Mouse (Mus musculus): Measurements from ENCODE around the gene Ccdc30.

Gene Ccdc30

DNA sequence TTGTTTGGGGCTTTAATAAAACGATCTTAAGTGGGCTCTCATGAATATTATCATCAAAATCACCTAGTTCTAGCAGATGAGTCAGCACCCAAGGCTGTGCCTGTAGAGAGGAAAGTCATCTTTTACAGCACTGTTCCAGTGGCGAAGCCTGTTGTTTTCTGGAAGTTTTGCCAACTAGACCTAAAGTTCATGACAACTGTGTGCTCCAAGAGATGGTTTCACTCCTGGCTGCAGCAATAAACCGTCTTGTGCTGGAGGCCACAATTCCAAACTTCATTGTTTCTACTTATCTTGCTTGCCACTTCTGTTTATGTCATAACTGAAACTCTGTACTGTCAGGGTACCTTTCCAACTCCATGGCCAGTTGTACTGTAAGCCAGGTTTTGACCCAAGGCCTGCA, 1.9 kb upstream of the Ccdc30 start:
- DNase-seq (ENCODE audit: low spot score), result no peak

DNA sequence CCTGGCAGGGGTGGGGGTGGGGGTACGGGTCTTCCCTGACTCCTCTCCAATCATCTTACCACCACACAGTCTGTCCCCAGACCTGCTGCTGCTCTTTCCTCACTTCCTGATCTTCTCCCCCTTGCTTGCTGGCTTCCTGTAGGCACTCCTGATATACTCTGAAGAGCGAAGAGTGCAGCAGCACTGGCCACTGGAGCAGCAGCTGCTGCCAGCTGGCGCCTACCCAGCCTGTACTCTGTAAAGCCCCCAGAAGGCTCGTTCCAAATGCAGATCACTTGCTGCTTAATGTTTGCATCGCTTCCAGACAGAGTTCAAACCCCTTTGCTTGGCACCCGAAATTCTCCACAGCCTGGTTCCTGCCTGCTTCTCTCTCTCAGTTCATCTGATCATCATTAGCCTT, 2.5 kb downstream of the Ccdc30 start:
- no peak for DNase-seq (ENCODE audit: low spot score)

DNA sequence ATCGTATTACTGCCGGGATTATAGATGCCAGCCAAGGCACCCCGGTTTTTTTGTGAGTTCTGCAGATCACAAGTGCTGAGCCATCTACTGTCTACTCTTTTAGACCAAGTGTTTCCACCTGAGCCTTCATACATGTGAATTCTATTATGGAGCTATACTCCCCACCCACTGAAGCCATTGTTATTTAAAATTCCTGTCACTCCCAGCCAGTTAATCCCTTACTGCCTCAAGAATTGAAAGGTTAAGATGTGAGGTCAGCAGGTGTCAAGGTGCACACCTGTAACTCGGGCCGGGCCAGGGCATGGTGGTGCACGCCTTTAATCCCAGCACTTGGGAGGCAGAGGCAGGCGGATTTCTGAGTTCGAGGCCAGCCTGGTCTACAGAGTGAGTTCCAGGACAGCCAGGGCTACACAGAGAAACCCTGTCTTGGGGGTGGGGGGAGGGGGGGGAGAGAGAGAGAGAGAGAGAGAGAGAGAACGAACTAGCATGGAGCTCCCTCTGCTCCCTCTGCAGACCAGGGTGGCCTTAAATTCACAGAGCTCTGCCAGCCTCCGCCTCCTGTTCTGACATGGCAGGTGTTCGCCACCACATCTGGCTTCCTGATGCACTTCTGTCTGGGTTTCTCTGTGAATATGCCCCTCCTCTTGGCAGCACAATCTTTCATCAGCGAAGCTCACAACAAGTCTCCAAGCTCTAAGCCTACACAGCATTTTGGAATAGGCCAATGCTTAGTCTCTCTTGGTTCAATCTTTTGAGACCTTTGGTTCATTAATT, 3.3 kb downstream of the Ccdc30 start:
- DNase-seq (ENCODE audit: low spot score), result no peak

DNA sequence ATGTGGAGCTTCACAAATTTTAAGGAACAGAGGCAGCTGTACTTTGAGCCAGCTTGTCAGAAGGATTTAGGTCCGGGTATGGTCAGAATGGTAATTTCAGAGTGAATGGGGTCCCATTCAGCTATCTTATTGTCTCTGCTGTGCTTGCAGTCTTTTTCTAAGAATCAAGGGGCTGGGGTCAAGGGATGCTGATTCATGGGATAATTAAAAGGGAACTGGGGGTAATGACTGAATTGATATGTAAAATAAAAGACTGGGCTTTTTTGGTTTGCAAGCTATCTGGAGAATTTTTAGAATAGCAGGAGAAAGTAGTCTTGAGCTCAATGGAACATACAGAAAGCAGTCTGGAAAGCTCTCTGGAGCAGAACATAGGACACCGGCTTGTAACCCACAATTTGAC, 11.9 kb downstream of the Ccdc30 start:
- no peak for DNase-seq (ENCODE audit: low spot score)

DNA sequence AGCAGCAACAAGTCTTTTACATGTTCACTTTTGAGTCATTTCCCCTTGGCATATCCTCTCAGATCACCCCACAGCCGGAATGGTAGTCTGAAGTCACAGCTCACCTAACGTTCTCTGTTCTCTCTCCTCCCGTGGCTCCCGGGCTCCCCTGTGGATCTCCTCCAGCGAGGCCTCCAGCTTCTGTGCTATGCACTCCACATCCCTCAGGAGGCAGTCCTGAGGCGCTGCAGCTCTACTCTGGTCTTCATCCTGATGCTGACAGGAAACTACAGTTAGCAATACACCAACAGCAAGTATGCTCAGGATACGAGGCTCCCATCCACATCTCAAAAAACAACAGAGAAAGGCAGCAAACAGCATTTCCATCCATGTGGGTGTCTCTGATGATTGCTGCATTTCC, 14.4 kb downstream of the Ccdc30 start:
- DNase-seq (ENCODE audit: low spot score), result no peak

DNA sequence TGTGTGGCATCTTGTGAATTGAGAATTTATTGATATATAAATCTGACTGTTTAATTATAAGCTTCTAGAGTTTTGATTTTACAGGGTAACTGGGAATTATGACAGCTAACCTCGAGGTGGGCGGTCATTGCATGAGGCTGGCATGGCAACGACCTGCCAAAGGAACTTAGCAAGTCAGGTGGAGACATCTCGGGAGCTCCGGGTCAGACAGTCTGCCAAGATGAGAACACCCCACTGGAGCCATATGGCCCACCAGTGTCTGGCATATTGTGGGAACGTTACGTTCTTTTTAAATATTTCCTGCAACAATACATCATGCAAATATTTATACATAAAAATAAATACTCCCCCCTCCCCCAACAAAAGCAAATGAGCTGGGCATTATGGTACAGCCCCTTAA, 16.6 kb downstream of the Ccdc30 start:
- no peak for DNase-seq (ENCODE audit: low spot score)

DNA sequence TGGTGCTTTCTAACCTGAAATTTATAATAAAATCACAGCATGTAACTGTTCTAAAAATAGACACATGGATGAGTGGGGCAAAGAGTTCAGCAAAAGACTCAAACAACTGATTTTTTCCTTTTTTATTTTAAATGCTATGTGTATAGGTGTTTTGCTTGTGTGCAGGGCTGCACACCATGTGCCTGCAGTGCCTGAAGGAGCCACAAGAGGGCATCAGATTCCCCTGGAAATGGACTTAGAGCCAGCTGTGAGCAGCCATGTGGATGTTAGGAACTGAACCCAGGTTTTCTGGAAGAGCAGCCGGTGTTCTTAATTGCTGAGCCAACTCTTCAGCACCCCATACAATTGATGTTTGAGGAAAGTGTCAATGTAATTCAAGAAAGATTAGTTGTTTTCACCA, 25.0 kb downstream of the Ccdc30 start:
- DNase-seq (ENCODE audit: low spot score), result no peak

DNA sequence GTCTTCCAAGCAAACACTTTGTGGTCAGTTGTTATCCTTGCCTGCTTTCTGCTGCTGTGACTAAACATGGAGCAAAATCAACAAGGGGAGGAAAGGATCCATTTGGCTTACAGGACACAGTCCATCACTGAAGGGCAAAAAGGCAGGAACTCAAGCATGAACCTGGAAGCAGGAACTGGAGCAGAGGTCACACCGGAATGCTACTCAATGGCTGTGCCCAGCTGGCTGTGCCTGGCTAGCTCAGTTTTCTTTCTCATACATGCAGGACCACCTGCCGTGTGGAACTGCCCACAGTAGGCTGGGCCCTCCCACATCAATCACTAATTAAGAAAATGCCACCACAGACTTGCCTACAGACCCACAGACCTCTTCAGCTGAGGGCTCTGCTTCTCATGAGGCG, 26.1 kb downstream of the Ccdc30 start:
- no peak for DNase-seq (ENCODE audit: low spot score)

DNA sequence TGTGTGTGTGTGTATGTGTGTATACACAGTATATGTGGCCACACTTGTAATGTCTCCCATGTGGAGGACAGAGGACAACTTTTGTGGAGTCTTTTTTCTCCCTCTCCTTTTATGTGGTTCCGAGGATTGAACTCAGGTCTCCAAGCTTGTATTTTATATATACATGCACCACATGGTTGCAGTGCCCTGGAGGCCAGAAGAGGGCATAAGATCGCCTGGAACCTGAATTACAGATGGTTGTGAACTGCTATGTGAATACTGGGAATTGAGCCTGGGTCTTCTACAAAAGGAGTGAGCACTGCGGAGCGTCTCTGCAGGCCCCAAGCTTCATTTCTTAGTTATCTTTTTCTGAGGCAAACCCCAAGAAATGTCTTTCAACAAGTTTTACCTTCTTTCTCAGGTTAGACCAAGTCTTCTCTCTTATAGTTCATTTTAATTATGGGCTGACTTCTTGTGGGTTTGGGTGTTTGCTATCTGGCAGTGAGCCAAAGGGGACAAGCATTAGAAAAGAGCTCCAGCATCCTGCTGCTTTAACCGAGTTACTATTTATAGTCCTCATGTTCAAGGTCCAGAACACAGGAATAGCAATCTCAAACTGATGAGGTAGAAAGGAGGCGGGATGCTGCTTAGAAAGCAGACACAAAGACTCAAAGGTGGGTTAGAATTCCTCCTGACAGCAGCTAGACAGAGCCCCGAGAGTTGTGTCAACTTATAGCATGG, 33.7 kb downstream of the Ccdc30 start:
- DNase-seq (ENCODE audit: low spot score), result no peak

DNA sequence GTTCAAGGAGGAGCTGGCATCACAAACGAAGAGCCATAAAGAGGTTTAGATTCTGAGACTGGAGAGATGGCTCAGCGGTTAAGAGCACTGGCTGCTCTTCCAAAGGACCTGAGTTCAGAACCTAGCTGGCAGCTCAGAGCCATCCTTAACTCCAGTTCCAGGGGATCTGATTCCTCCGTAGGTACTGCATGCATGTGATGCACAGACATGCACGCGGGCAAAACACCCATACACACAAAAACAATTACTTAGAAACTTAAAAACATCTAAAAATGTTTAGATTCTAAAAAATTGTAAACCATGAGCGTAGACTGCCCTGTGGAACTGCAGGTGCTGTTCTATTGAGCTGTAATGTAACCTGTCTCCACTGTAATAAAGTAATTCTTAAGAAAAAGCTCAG, 45.9 kb downstream of the Ccdc30 start:
- no peak for DNase-seq (ENCODE audit: low spot score)

DNA sequence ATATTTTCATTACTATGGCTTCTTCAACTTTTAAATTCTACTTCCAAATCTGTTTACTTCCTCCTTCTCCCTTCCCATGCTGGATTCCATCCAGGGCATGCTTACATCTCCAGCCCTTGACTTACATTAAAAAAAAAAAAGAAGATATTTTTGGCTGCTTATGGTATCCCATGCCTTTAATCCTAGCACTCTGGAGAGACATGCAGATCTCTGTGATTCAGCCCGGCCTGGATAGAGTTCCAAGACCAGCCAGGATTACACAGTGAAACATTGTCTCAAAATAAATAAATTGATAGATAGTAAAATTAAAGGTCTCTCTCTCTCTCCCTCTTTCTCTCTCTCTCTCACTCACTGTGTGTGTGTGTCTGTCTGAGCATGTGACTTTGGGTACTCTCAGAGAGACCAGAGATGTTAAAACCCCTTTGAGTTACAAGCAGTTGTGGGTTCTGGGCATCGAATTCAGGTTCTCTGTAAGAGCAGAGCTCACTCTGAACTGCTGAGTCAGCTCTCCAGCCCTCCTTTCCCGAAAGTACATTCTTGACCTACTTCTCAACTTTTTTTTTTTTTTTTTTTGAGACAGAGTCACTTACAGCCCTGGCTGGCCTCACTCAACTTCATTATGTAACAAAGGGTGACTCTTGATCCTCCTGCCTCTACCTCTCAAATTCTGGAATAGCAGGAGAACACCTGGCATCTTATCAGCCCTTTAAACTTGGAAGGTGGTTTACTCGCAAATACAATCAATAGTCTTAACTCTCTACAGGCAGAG, 48.4 kb downstream of the Ccdc30 start:
- no peak for DNase-seq (ENCODE audit: low spot score)

DNA sequence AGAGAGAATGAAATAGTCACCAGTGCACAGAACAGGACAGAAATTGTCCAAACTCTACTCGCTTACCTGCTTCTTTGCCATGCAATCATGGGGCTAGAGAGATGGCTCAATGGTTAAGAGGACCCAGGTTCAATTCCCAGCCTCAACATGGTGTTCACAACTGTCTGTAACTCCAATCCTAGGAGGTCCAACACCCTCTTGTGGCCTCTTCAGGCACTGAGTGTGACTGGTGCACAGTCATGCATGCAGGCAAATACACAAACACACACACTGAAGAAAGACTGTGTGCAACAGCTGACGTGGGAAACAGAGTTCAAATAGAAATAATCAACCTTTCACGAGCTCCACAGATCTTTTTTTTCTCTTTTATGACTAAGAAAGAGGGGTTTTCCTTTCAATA, 53.1 kb downstream of the Ccdc30 start:
- no peak for DNase-seq (ENCODE audit: low spot score)

DNA sequence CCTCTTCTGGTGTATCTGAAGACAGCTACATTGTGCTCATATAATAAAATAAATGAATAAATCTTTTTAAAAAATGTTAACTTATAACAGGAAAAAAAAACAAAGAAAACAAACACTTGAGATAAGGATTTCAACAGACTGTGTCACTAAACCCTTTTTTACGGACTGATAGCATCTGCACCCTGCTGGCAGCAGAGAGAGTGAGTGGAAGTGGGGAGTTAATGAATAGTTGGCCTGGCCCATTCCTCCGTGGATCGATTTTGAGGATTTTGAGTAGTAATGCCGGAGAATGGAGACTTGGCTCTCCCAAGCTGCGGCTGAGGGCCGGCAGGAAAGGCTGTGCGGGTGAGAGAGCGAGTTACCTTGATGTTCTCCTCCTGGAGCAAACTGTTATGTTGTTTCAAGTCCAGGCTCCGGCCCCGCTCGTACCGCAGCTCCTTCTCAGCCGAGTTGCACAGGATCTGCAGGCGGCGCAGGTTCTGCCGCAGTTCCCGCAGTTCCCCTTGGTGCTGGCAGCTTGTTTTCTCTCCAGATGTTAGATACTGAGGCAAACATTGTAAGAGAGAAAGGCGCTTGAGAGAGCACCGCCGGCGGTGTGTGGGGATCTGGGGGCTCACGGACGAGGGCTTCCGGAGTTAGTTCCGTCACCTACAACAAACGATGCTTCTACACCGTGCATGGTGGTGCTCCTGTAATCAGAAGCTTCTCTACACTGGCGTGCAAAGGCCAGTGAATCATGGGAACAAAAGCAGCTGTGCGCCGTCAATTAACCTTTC, 55.9 kb downstream of the Ccdc30 start:
- no peak for DNase-seq (ENCODE audit: low spot score)

DNA sequence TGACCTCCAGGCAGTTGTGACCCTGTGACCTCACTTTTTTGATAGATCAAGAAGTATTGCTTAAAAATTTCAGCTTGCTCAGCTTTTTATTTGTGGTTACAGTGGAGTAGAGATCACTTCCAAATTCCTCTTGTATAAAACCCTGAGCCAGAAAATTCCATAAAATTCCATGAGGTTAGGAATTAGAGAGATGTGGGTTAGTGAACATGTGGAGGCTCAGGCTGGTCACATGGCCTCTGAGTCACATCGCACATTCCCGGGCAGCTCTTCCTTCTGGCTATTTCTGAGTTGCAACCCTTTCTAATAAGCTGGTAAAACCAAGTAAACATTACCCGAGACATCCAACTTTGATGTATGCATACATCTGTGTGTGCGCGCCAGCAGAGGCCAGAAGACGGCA, 69.8 kb downstream of the Ccdc30 start:
- no peak for DNase-seq (ENCODE audit: low spot score)

DNA sequence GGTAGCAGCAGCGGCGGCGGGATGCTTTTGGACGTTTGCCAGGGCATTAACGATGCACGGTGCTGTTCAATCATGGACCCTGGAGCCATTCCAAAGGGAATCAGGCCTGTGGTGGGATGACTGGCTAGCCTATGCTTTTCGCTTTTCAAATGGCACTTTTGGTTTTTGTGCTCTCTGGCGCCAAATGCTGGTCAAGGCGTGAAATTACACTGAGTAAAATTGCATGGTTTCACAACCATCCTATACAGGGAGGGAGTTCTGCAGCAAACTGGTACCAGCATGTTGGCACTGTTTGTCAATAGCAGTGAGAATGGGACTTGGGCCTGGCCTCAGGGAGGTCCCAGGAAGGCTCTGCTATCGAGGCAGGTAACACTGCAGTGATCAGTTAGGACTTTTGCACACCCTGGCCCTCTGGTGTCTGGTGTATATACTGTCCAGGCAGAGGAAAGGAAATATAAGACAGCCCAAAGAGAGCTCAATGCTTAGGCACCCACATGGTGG, 76.4 kb downstream of the Ccdc30 start:
- DNase-seq (ENCODE audit: low spot score), result no peak

DNA sequence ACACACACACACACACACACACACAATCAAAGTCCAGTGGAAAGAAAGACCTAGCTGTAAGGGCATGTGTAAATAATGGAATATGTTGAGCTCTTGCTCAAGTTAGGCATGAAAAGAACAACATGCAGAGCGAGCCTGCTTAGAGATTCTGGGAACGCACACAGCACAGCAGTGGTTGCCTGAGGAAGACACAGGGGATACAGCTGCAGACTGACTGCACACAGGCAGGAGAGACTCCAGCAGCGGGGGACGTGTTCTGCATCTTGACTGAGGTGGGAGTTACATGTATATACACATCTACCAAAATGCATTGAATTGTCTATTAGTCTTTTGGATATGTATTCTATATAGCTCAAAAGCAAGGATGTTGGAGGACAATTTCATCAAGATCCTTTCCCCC, 76.9 kb downstream of the Ccdc30 start:
- DNase-seq (ENCODE audit: low spot score), result no peak

DNA sequence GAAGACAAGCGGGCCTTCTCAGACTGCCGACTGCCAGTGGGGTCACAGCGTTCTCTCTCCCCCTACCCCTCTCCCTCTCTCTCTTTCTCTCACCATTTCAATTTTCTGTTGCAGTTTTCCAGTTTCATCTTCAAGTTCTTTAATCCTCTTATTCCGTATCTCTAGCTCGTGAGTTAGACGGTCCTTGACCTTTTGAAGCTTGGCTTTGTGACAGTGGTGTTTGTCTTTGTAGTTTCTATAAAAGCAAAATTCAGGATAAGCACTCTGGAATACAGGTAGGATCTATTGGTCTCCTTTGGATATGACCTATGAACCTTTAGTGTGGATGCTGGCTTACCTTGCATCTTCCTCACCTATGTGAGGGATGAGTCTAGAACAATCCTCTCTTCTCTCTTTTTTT, 81.8 kb downstream of the Ccdc30 start:
- DNase-seq (ENCODE audit: low spot score), result no peak

DNA sequence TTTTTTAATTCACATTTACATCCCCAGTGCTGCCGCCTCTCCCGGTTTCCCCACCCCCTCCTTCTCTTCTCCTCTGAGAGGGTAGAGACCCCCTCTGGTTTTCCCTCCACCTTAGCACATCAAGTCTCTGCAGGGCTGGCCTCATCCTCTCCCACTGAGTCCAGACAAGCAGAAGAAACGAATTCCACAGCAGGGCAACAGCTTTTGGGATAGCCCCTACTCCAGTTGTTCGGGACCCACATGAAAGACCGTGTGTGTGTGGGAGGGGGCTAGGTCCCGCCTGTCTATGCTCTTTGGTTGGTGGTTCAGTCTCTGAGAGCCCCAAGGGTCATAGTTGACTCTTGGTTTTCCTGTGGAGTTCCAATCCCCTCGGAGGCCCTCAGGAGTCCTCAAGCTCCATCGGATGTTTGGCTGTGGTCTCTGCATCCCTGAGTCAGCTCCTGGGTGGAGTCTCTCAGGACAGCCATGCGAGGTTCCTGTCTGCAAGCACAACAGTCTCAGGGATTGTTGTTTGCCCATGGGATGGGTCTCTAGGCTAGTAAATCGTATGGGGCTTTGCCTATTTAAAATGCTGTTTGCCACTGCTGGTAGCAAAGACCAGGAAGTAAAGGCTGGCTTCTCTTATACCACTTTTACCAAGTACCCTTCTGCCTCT, 94.3 kb downstream of the Ccdc30 start:
- DNase-seq (ENCODE audit: low spot score), result no peak

DNA sequence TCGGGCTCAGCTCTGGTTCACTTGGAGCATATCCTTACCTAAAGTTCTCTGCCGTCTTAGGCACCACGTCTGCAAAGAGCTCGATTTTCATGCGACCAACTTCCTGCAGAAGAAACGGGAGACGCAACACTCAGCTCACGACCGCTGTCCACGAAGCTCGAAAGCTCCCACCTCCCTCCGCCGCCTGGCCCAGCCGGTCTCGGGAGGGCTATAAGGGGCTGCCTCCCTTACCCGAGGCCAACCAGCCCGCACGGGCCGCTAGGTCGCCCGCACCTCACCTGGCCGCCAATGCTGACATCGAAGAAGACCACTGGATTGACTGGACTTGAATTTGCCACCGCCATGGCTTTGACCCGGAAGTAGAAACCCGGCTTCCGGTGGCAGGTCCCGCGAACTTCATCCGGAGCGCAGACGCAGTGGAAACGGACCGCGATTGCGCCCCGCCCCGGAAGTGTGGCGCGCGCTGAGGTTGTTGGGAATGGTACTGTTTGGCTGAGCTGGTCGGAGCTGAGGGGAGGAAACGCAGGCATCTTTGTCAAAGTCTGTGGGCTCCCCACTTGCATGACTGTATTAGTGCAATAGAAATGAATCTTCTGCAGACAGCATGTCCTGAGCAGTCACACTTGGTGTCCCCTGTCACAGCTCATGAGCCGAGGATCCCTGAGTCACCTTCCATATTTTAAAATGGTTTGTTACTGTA, 95.0 kb downstream of the Ccdc30 start, which contains the start of gene Ppih:
Ppih (minus strand) TSS at position 416 of the 700 bp plus-strand sequence.
- DNase-seq (ENCODE audit: low spot score), result peak; percentile 90

DNA sequence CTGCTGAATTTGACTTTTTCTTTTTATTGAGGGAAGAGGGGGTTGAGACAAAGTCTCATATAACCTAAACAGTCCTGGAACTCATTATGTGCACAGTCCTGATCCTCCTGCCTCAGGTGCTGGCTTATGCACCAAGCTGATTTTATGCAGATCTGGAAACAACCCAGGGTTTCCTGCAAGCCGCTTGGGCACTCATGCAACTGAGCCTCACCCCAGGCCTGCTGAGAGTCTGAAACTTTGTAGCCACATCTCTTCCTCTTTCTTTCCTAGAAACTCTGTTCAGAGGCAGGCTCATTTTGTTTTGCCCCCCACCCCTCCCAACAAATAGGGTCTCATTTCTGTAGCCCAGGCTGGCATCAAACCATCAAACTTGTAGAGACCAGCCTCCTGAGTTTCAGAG, 101.6 kb downstream of the Ccdc30 start:
- DNase-seq (ENCODE audit: low spot score), result no peak

DNA sequence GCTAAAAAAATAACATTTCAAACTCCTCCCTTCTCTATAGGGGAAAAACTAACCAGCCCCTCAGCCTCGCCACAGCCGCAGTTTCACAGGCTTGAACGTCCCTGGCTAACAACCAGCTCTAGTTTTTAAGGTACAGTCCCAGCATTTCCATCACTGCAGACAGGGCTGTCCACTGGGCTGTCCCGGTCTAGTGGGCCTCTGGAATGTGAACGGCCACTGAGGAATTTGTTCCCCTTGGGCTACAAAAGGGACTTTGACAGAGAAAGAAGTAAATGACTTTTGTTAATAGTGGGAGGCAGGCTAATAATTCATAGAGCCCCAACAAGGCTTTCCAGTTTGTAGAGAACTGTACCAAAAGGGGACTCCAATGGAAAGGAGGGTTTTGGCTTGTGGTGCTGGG, 109.9 kb downstream of the Ccdc30 start:
- no peak for DNase-seq (ENCODE audit: low spot score)
